Mouse (Mus musculus) frontal cortex, adult 2 months (tissue): ENCODE measurements around the gene Cep95. TPM values are rescaled to one million over a fixed set of nuclear protein-coding genes. Genes with fewer than 3 reads are reported as not detected.

Experiments
- polyA plus RNA-seq: library from polyadenylated mRNA; depleted of rRNA; stranded (reverse); fragments of >200 nt; gene quantifications from 2 replicates; pipeline ENCODE4 v1.2.3, GENCODE M21; 2012; rRNA removed

The Cep95 gene
- polyA plus RNA-seq, 1 experiment, result 23.1 TPM

Other genes with a start within 250 kb of the Cep95 start
- 57.7 and 59.8 TPM in 2 replicates for gene Tex2, start 175.8 kb upstream of the Cep95 start, polyA plus RNA-seq
- gene Pecam1, start 38.6 kb upstream of the Cep95 start, polyA plus RNA-seq, result 17.0 and 20.1 TPM in 2 replicates
- 0.15 and 0.78 TPM in 2 replicates for gene Milr1, start 38.0 kb upstream of the Cep95 start, polyA plus RNA-seq
- gene Polg2, start 9.7 kb upstream of the Cep95 start, polyA plus RNA-seq, result 5.6 and 5.9 TPM in 2 replicates
- 601 and 664 TPM in 2 replicates for gene Ddx5, start 67 bp upstream of the Cep95 start, polyA plus RNA-seq
- 17.0 TPM in 2 replicates for gene Smurf2, start 131.5 kb downstream of the Cep95 start, polyA plus RNA-seq
- 29.8 and 30.9 TPM in 2 replicates for gene Kpna2, start 210.3 kb downstream of the Cep95 start, polyA plus RNA-seq
- 5.9 and 6.2 TPM in 2 replicates for gene 1810010H24Rik, start 236.4 kb downstream of the Cep95 start, polyA plus RNA-seq